Mouse (Mus musculus) MEL (cell line): ENCODE results near the gene Gfra1. TPM values are rescaled to one million over a fixed set of nuclear protein-coding genes. Genes with fewer than 3 reads are reported as not detected.

Experiments
- DNase-seq: peaks from one replicate; pipeline ENCODE4 v3.0.0; 2011; ENCODE audit warnings: low read depth, low spot score
- H3K27ac ChIP-seq: 2 replicates; pipeline ENCODE4 v1.5.1; 2012; ENCODE audit warnings: low read depth, mild to moderate bottlenecking, control low read depth, low read length, moderate library complexity; ENCODE audit not compliant: control insufficient read depth
- H3K27me3 ChIP-seq, 2 experiments: fragments of 150-350 bp in 1 of 2; sonication (generic) in 1 of 2; 2 replicates each; pipeline ENCODE4 v1.6.1; 2012; ENCODE audit warnings: low read length in 2 of 2, mild to moderate bottlenecking in 2 of 2, improper control_type of control experiment in 1 of 2, moderate library complexity in 1 of 2; ENCODE audit not compliant: insufficient read depth in 2 of 2, control insufficient read depth in 1 of 2
- H3K36me3 ChIP-seq, 2 experiments: 2 replicates each; pipeline ENCODE4 v1.6.1; 2012 to 2014; ENCODE audit warnings: low read length in 2 of 2, improper control_type of control experiment in 1 of 2, inconsistent platforms in 1 of 2, mild to moderate bottlenecking in 1 of 2; ENCODE audit not compliant: insufficient read depth in 2 of 2, control insufficient read depth in 1 of 2
- H3K4me1 ChIP-seq, 2 experiments: fragments of 150-350 bp in 1 of 2; sonication (generic) in 1 of 2; 2 replicates each; pipeline ENCODE4 v1.6.1; 2012; ENCODE audit warnings: low read length in 2 of 2, improper control_type of control experiment in 1 of 2, mild to moderate bottlenecking in 1 of 2; ENCODE audit not compliant: insufficient read depth in 2 of 2, control insufficient read depth in 1 of 2
- H3K4me3 ChIP-seq, 2 experiments: fragments of 150-350 bp in 1 of 2; sonication (generic) in 1 of 2; 2 replicates each; pipeline ENCODE4 v1.5.1; 2012; ENCODE audit warnings: low read depth in 2 of 2, low read length in 2 of 2, mild to moderate bottlenecking in 2 of 2, moderate library complexity in 2 of 2, control low read depth in 1 of 2, improper control_type of control experiment in 1 of 2; ENCODE audit not compliant: control insufficient read depth in 1 of 2, insufficient read depth in 1 of 2
- H3K79me2 ChIP-seq: 2 replicates; pipeline ENCODE4 v1.6.1; 2012; ENCODE audit warnings: mild to moderate bottlenecking, low read length, moderate library complexity; ENCODE audit not compliant: control insufficient read depth, poor library complexity, insufficient read depth
- H3K9ac ChIP-seq: 2 replicates; pipeline ENCODE4 v1.6.1; 2012; ENCODE audit warnings: low read depth, mild to moderate bottlenecking, control low read depth, low read length, moderate library complexity; ENCODE audit not compliant: control insufficient read depth, poor library complexity, severe bottlenecking
- H3K9me3 ChIP-seq: fragments of 150-350 bp; sonication (generic); replicated peaks from 2 replicates; pipeline ENCODE4 v1.6.1; 2012; ENCODE audit warnings: mild to moderate bottlenecking, low read length, improper control_type of control experiment, moderate library complexity; ENCODE audit not compliant: insufficient read depth
- BHLHE40 ChIP-seq: IDR thresholded peaks from 2 replicates; pipeline ENCODE4 v1.6.1; 2012; ENCODE audit warnings: low read depth, mild to moderate bottlenecking, inconsistent platforms, low read length, improper control_type of control experiment, borderline replicate concordance
- CHD1 ChIP-seq: IDR thresholded peaks from 2 replicates; pipeline ENCODE4 v1.6.1; 2012; ENCODE audit warnings: low read depth, mild to moderate bottlenecking, inconsistent platforms, low read length, improper control_type of control experiment
- CHD2 ChIP-seq: IDR thresholded peaks from 2 replicates; pipeline ENCODE4 v1.6.1; 2011; ENCODE audit warnings: low read length, improper control_type of control experiment
- E2F4 ChIP-seq: IDR thresholded peaks from 2 replicates; pipeline ENCODE4 v1.6.1; 2011; ENCODE audit warnings: low read depth, low read length, improper control_type of control experiment, borderline replicate concordance
- ETS1 ChIP-seq: IDR thresholded peaks from 2 replicates; pipeline ENCODE4 v1.6.1; 2012; ENCODE audit warnings: low read depth, mild to moderate bottlenecking, inconsistent platforms, low read length, improper control_type of control experiment, moderate library complexity
- HCFC1 ChIP-seq: IDR thresholded peaks from 2 replicates; pipeline ENCODE4 v1.6.1; 2012; ENCODE audit warnings: low read depth, mild to moderate bottlenecking, inconsistent platforms, low read length, improper control_type of control experiment, moderate library complexity
- JUND ChIP-seq: IDR thresholded peaks from 2 replicates; pipeline ENCODE4 v1.6.1; 2011; ENCODE audit warnings: low read depth, mild to moderate bottlenecking, improper control_type of control experiment, low read length
- MAFK ChIP-seq: IDR thresholded peaks from 2 replicates; pipeline ENCODE4 v1.6.1; 2011; ENCODE audit warnings: low read depth, mild to moderate bottlenecking, low read length, improper control_type of control experiment, borderline replicate concordance
- MYB ChIP-seq: IDR thresholded peaks from 2 replicates; pipeline ENCODE4 v1.6.1; 2011; ENCODE audit warnings: mild to moderate bottlenecking, low read depth, low read length, improper control_type of control experiment
- MYC ChIP-seq: IDR thresholded peaks from 2 replicates; pipeline ENCODE4 v1.6.1; 2011; ENCODE audit warnings: low read depth, mild to moderate bottlenecking, low read length, improper control_type of control experiment, moderate library complexity
- NRF1 ChIP-seq: IDR thresholded peaks from 2 replicates; pipeline ENCODE4 v1.6.1; 2014; ENCODE audit warnings: low read depth, mild to moderate bottlenecking, inconsistent platforms, low read length, improper control_type of control experiment, moderate library complexity; ENCODE audit not compliant: poor library complexity, insufficient read depth, severe bottlenecking
- RAD21 ChIP-seq: IDR thresholded peaks from 2 replicates; pipeline ENCODE4 v1.6.1; 2011; ENCODE audit warnings: mild to moderate bottlenecking, low read depth, low read length, improper control_type of control experiment
- SIN3A ChIP-seq: IDR thresholded peaks from 2 replicates; pipeline ENCODE4 v1.6.1; 2012; ENCODE audit warnings: low read length, improper control_type of control experiment, inconsistent platforms
- TCF12 ChIP-seq: IDR thresholded peaks from 2 replicates; pipeline ENCODE4 v1.6.1; 2014; ENCODE audit warnings: low read depth, mild to moderate bottlenecking, inconsistent platforms, low read length, improper control_type of control experiment, moderate library complexity
- ZC3H11A ChIP-seq: IDR thresholded peaks from 2 replicates; pipeline ENCODE4 v1.6.1; 2012; ENCODE audit warnings: low read depth, mild to moderate bottlenecking, inconsistent platforms, low read length, improper control_type of control experiment
- ZNF384 ChIP-seq: IDR thresholded peaks from 2 replicates; pipeline ENCODE4 v1.6.1; 2012; ENCODE audit warnings: low read depth, mild to moderate bottlenecking, inconsistent platforms, low read length, improper control_type of control experiment
- polyA plus RNA-seq, 2 experiments: library from polyadenylated mRNA; stranded (reverse) in 1 of 2; unstranded in 1 of 2; fragments of >175 nt in 1 of 2; fragments of >200 nt in 1 of 2; gene quantifications; 2 replicates each; pipeline versions ENCODE4 v1.2.1 to v1.2.4; 2012; ENCODE audit warnings: low replicate concordance in 2 of 2, low read depth in 1 of 2; ENCODE audit not compliant: insufficient read length in 2 of 2, insufficient read depth in 1 of 2, missing spikeins in 1 of 2
- total RNA-seq: library from RNA; depleted of rRNA; stranded (reverse); fragments of 300-350 nt; gene quantifications from 2 replicates; pipeline ENCODE4 v1.2.3, GENCODE M21; 2012

Gfra1 gene
- total and polyA plus RNA-seq, 3 experiments: not detected

GRCm38 (mm10) chr19:58414733-58415132, 41.0 kb downstream of the Gfra1 start:
- DNase-seq: no peak
- H3K27ac ChIP-seq: no peak overlapping the region
- no peak overlapping the region for H3K4me3 ChIP-seq
- no peaks in the 10 kb centered on the region for H3K27me3 ChIP-seq
- no peak for TF ChIP-seq ZC3H11A
- TF ChIP-seq NRF1: no peak
- TF ChIP-seq SIN3A: no peak
- TF ChIP-seq TCF12: no peak
- no peak for TF ChIP-seq RAD21
- TF ChIP-seq JUND: no peak
- TF ChIP-seq MYC: no peak
- TF ChIP-seq, all 39 proteins: peak for 0
- H3K4me1 ChIP-seq: no peaks in the 10 kb centered on the region
- H3K9ac ChIP-seq: no peak overlapping the region
- H3K9me3 ChIP-seq: peaks cover 3% of the 10 kb centered on the region
- H3K36me3 ChIP-seq: no peaks in the 10 kb centered on the region
- no peaks in the 10 kb centered on the region for H3K79me2 ChIP-seq

DNA sequence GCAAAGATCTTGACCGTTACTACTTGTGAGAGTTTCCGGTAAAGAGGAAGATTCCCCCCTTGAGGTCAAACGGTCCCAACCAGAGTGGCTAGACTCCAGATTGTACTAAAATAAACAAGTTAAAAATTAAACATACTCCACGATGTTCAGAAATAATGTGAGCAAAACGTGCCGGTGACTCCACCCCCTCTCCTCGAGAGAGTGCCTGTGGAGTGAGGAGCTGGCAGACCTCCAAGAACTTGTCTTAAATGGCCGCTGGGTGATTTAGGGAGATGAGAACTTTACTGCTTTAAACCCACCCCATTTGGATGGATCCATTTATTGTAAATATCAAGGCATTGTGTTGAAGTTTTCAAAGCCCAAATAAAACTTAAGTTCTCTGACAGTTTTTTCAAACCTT, 42.4 kb downstream of the Gfra1 start:
- DNase-seq: peak; percentile 6
- H3K79me2 ChIP-seq: no peaks in the 10 kb centered on the region
- no peak for TF ChIP-seq JUND
- TF ChIP-seq ZNF384: no peak
- TF ChIP-seq SIN3A: no peak
- TF ChIP-seq BHLHE40: no peak
- TF ChIP-seq MAFK: no peak
- no peak for TF ChIP-seq HCFC1
- no peak for TF ChIP-seq CHD2
- TF ChIP-seq MYC: no peak
- TF ChIP-seq MYB: no peak
- no peak for TF ChIP-seq NRF1
- TF ChIP-seq CHD1: no peak
- TF ChIP-seq E2F4: no peak
- no peak for TF ChIP-seq ETS1
- H3K9ac ChIP-seq: no peak overlapping the region
- no peaks in the 10 kb centered on the region for H3K36me3 ChIP-seq
- H3K9me3 ChIP-seq: peaks cover 3% of the 10 kb centered on the region
- no peak overlapping the region for H3K27ac ChIP-seq
- H3K4me1 ChIP-seq: no peaks in the 10 kb centered on the region
- no peaks in the 10 kb centered on the region for H3K27me3 ChIP-seq
- H3K4me3 ChIP-seq: no peak overlapping the region
